Mouse (Mus musculus) heart, embryonic 16.5 days (tissue): ENCODE measurements at regions not wholly inside any gene's neighbourhood (a gene's known extent, or its start where the extent isn't known, plus 50 kb on each side); places are given as distances from the start of the nearest gene placed in this dataset.

Source experiments
- ATAC-seq: fragments of 200-750 bp; cut with Nextera tagmentation; replicated peaks from 2 replicates; pipeline ENCODE4 v1.8.0; 2017; ENCODE audit warnings: moderate number of reproducible peaks; ENCODE audit not compliant: insufficient read depth, low FRiP score; ENCODE audit errors: extremely low read depth
- H3K27ac ChIP-seq: fragments of 300-500 bp; sonication (generic); 2 replicates; pipeline ENCODE4 v1.5.1; 2014; ENCODE audit warnings: mild to moderate bottlenecking, low read length, control low read depth, moderate library complexity
- H3K27me3 ChIP-seq: fragments of 300-500 bp; sonication (generic); 2 replicates; pipeline ENCODE4 v1.6.1; 2014; ENCODE audit warnings: low read length, mixed read lengths; ENCODE audit not compliant: control insufficient read depth, insufficient read depth
- H3K36me3 ChIP-seq: fragments of 300-500 bp; sonication (generic); 2 replicates; pipeline ENCODE4 v1.6.1; 2014; ENCODE audit not compliant: control insufficient read depth, insufficient read depth
- H3K4me1 ChIP-seq: fragments of 300-500 bp; sonication (generic); 2 replicates; pipeline ENCODE4 v1.6.1; 2014; ENCODE audit warnings: low read length, mixed read lengths; ENCODE audit not compliant: control insufficient read depth, insufficient read depth
- H3K4me2 ChIP-seq: fragments of 300-500 bp; sonication (generic); 2 replicates; pipeline ENCODE4 v1.6.1; 2014; ENCODE audit warnings: low read depth, mild to moderate bottlenecking, control low read depth, low read length
- H3K4me3 ChIP-seq: fragments of 300-500 bp; sonication (generic); 2 replicates; pipeline ENCODE4 v1.5.1; 2014; ENCODE audit warnings: mild to moderate bottlenecking, control low read depth, low read length
- H3K9ac ChIP-seq: fragments of 300-500 bp; sonication (generic); 2 replicates; pipeline ENCODE4 v1.6.1; 2014; ENCODE audit warnings: low read length, control low read depth
- H3K9me3 ChIP-seq: fragments of 300-500 bp; sonication (generic); replicated peaks from 2 replicates; pipeline ENCODE4 v1.6.1; 2016; ENCODE audit warnings: low read length; ENCODE audit not compliant: control insufficient read depth
- WGBS: fragments of 180-500 bp; shearing (Covaris S2); extraction: QIAGEN DNeasy Blood & Tissue Kit; methylation state at CpG from one replicate; pipeline ENCODE4 v1.1.7; 2014; 5-methylcytosine and 5-hydroxymethylcytosine counted together

GRCm38 (mm10) chr13:101572246-101572645 lies 195.8 kb downstream of the Pik3r1 start:
- no peak for ATAC-seq
- no peaks in the 10 kb centered on the region for H3K27me3 ChIP-seq
- no peak overlapping the region for H3K9ac ChIP-seq
- H3K4me1 ChIP-seq, result peaks cover 5% of the 10 kb centered on the region
- H3K27ac ChIP-seq, result no peak overlapping the region
- 82% methylated on average over 9 of the region's 9 CpGs for WGBS
- no peaks in the 10 kb centered on the region for H3K9me3 ChIP-seq
- H3K4me3 ChIP-seq, result no peak overlapping the region
- no peak overlapping the region for H3K4me2 ChIP-seq
- no peaks in the 10 kb centered on the region for H3K36me3 ChIP-seq

DNA sequence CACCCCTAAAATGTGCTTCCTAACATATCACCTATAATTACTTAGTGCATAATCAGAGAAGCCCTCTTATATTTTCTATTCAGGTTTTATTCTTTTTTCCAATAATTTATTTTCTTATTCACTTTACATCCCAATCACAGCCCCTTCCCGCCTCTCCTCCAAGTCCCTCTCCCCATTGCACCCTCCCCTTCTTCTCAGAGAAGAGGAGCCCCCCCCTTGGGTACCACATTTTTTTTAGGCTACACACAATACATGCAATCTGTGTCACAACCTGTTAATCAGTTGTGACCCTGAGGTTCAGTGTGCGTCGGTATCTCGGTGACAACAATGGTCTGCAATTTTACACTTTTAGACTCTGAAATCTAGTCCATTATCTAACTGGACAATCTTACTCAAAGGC lies 198.0 kb downstream of the Pik3r1 start:
- H3K27ac ChIP-seq, result no peak overlapping the region
- no peaks in the 10 kb centered on the region for H3K36me3 ChIP-seq
- H3K9me3 ChIP-seq, result no peaks in the 10 kb centered on the region
- no peak for ATAC-seq
- no peak overlapping the region for H3K9ac ChIP-seq
- H3K4me3 ChIP-seq, result no peak overlapping the region
- H3K4me1 ChIP-seq, result peaks cover 5% of the 10 kb centered on the region
- no peaks in the 10 kb centered on the region for H3K27me3 ChIP-seq
- WGBS, result 49% methylated on average over 4 of the region's 4 CpGs
- no peak overlapping the region for H3K4me2 ChIP-seq

- Histone ChIP-seq H3K36me3 (no peaks in the 10 kb centered on the region), H3K4me2 (no peak overlapping the region), H3K9ac (no peak overlapping the region), H3K4me1 (peaks cover 5% of the 10 kb centered on the region), H3K9me3 (no peaks in the 10 kb centered on the region), H3K27me3 (no peaks in the 10 kb centered on the region), H3K27ac (no peak overlapping the region), H3K4me3 (no peak overlapping the region)
- no peak for ATAC-seq
- 83% methylated on average over 6 of the region's 6 CpGs for WGBS
These were observed 198.9 kb downstream of the Pik3r1 start for GRCm38 (mm10) chr13:101568985-101569631.

- Histone ChIP-seq H3K4me1 (peaks cover 3% of the 10 kb centered on the region; the same call in 1 of the 2 replicates), H3K9ac (no peak overlapping the region), H3K4me3 (no peak overlapping the region), H3K27me3 (no peaks in the 10 kb centered on the region), H3K9me3 (no peaks in the 10 kb centered on the region), H3K27ac (no peak overlapping the region), H3K4me2 (no peak overlapping the region), H3K36me3 (no peaks in the 10 kb centered on the region)
- ATAC-seq, result no peak
- WGBS, result 68% methylated on average over 1 of the region's 1 CpGs
These were observed 202.7 kb downstream of the Pik3r1 start for GRCm38 (mm10) chr13:101565323-101565722.

GRCm38 (mm10) chr13:101555371-101555874 lies 212.6 kb downstream of the Pik3r1 start:
- no peak overlapping the region for H3K27ac ChIP-seq
- H3K9me3 ChIP-seq, result no peaks in the 10 kb centered on the region
- WGBS, result 47% methylated on average over 3 of the region's 3 CpGs
- no peaks in the 10 kb centered on the region for H3K36me3 ChIP-seq
- H3K27me3 ChIP-seq, result no peaks in the 10 kb centered on the region
- no peak overlapping the region for H3K9ac ChIP-seq
- H3K4me3 ChIP-seq, result no peak overlapping the region
- peaks cover 3% of the 10 kb centered on the region for H3K4me1 ChIP-seq
- H3K4me2 ChIP-seq, result no peak overlapping the region
- ATAC-seq, result no peak

DNA sequence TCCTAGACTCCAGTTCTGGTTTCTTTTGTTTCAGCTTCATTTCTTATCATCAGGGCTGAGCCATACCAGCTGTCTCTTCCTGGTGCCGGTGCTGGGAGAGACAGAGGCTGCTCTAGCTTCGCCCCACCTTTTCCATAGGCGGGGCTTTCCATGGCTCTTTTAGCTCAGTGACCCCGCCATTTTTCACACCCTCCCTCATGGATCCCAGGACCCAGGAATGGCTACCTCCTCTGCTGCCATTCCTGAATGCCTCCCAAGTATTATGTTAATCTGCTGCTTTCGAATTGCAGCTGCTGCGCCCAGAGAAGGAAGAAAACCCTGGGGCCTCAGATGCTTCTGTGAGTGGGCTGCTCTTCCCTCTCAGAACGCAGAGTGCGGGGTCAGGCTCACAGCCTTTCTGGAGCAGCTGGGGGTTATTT lies 214.9 kb downstream of the Pik3r1 start:
- 0 out of 2 replicates have a peak, but pooled peaks have one; percentile 23 for ATAC-seq
- no peak overlapping the region for H3K27ac ChIP-seq
- no peaks in the 10 kb centered on the region for H3K9me3 ChIP-seq
- H3K9ac ChIP-seq, result no peak overlapping the region
- H3K4me3 ChIP-seq, result no peak overlapping the region
- H3K4me1 ChIP-seq, result peaks cover 3% of the 10 kb centered on the region
- no peaks in the 10 kb centered on the region for H3K36me3 ChIP-seq
- H3K4me2 ChIP-seq, result no peak overlapping the region
- H3K27me3 ChIP-seq, result no peaks in the 10 kb centered on the region
- WGBS, result 50% methylated on average over 8 of the region's 8 CpGs

DNA sequence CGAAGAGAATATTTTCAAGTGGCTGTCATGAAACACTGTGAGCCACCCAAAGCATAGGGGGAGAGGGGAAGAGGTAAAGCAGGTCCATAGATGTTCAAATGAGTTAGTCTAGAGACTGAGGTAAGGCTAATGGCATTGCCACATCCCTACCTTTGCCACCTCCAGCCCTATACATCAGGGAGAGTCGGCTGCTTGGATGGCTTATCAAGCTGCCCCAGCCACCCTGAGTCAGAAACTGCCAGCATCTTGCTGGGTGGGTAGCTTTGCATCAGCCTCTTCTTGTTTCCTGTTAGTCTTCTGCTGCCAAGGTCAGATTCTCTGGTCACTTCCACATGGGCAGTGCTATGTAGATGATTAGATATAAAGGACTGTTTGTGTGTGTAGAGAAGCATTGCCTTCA lies 215.6 kb downstream of the Pik3r1 start:
- Histone ChIP-seq H3K9ac (no peak overlapping the region), H3K36me3 (no peaks in the 10 kb centered on the region), H3K4me2 (no peak overlapping the region), H3K4me1 (peaks cover 3% of the 10 kb centered on the region), H3K27ac (no peak overlapping the region), H3K27me3 (no peaks in the 10 kb centered on the region), H3K9me3 (no peaks in the 10 kb centered on the region), H3K4me3 (no peak overlapping the region)
- 73% methylated on average over 2 of the region's 2 CpGs for WGBS
- no peak for ATAC-seq

- Histone ChIP-seq H3K4me1 (peaks cover 3% of the 10 kb centered on the region), H3K4me3 (no peak overlapping the region), H3K27ac (no peak overlapping the region), H3K27me3 (no peaks in the 10 kb centered on the region), H3K36me3 (no peaks in the 10 kb centered on the region), H3K9me3 (no peaks in the 10 kb centered on the region), H3K4me2 (no peak overlapping the region), H3K9ac (no peak overlapping the region)
- WGBS, result 66% methylated on average over 6 of the region's 6 CpGs
- no peak for ATAC-seq
These were observed 216.9 kb downstream of the Pik3r1 start for GRCm38 (mm10) chr13:101551068-101551467.

- Histone ChIP-seq H3K27me3 (no peaks in the 10 kb centered on the region), H3K9ac (no peak overlapping the region), H3K4me3 (no peak overlapping the region), H3K4me1 (peaks cover 4% of the 10 kb centered on the region), H3K9me3 (no peaks in the 10 kb centered on the region), H3K36me3 (no peaks in the 10 kb centered on the region), H3K27ac (no peak overlapping the region), H3K4me2 (no peak overlapping the region)
- 80% methylated on average over 5 of the region's 5 CpGs for WGBS
- ATAC-seq, result no peak
These were observed 217.5 kb downstream of the Pik3r1 start for GRCm38 (mm10) chr13:101550526-101550925.
